Mouse (Mus musculus) heart, embryonic 13.5 days (tissue): ENCODE measurements around the gene Cd247. TPM values are rescaled to one million over a fixed set of nuclear protein-coding genes. Genes with fewer than 3 reads are reported as not detected.

Experiments
- ATAC-seq: fragments of 200-750 bp; cut with Nextera tagmentation; 2 replicates; pipeline ENCODE4 v1.8.0; 2017; ENCODE audit warnings: moderate TSS enrichment; ENCODE audit not compliant: insufficient number of reproducible peaks, low FRiP score, low TSS enrichment; ENCODE audit errors: extremely low read depth
- H3K27ac ChIP-seq: fragments of 300-500 bp; sonication (generic); replicated peaks from 2 replicates; pipeline ENCODE4 v1.5.1; 2015; ENCODE audit warnings: moderate library complexity, mild to moderate bottlenecking, inconsistent platforms
- H3K27me3 ChIP-seq: fragments of 300-500 bp; sonication (generic); replicated peaks from 2 replicates; pipeline ENCODE4 v1.6.1; 2015; ENCODE audit warnings: mild to moderate bottlenecking, inconsistent platforms
- H3K36me3 ChIP-seq: fragments of 300-500 bp; sonication (generic); 2 replicates; pipeline ENCODE4 v1.6.1; 2015; ENCODE audit warnings: mild to moderate bottlenecking, inconsistent platforms
- H3K4me1 ChIP-seq: fragments of 300-500 bp; sonication (generic); 2 replicates; pipeline ENCODE4 v1.6.1; 2015; ENCODE audit warnings: inconsistent platforms
- H3K4me2 ChIP-seq: fragments of 300-500 bp; sonication (generic); 2 replicates; pipeline ENCODE4 v1.6.1; 2015; ENCODE audit warnings: inconsistent platforms, mild to moderate bottlenecking, moderate library complexity
- H3K4me3 ChIP-seq: fragments of 300-500 bp; sonication (generic); 2 replicates; pipeline ENCODE4 v1.5.1; 2015; ENCODE audit warnings: moderate library complexity, mild to moderate bottlenecking, inconsistent platforms
- H3K9ac ChIP-seq: fragments of 300-500 bp; sonication (generic); 2 replicates; pipeline ENCODE4 v1.6.1; 2015; ENCODE audit warnings: inconsistent platforms, mild to moderate bottlenecking, moderate library complexity
- H3K9me3 ChIP-seq: fragments of 300-500 bp; sonication (generic); 2 replicates; pipeline ENCODE4 v1.6.1; 2016; ENCODE audit warnings: inconsistent platforms
- WGBS: fragments of 180-500 bp; shearing (Covaris S2); methylation state at CpG from one replicate; pipeline ENCODE4 v1.1.7; 2015; ENCODE audit warnings: mixed read lengths; 5-methylcytosine and 5-hydroxymethylcytosine counted together
- polyA plus RNA-seq: library from polyadenylated mRNA; unstranded; fragments of >200 nt; fragmentation: Nextera tagmentation; extraction: Ambion mirVana; gene quantifications from 2 replicates; pipeline ENCODE4 v1.2.1, GENCODE M21; 2015

Cd247 gene
- polyA plus RNA-seq, 1 experiment from 2014 or later = 0.55 TPM

- Histone ChIP-seq H3K36me3 (no peaks in the 10 kb centered on the region), H3K9ac (peak overlapping the region; percentile 75), H3K4me1 (peaks cover 12% of the 10 kb centered on the region), H3K4me3 (peak overlapping the region; percentile 54), H3K4me2 (peak overlapping the region; percentile 82), H3K27ac (no peak overlapping the region), H3K9me3 (no peaks in the 10 kb centered on the region), H3K27me3 (peaks cover 20% of the 10 kb centered on the region; the same call in 1 of the 2 replicates)
- no peak for ATAC-seq
- 3% methylated on average over 13 of the region's 13 CpGs for WGBS
Observed at GRCm38 (mm10) chr1:165779954-165780585, 8.4 kb upstream of the Cd247 start.

GRCm38 (mm10) chr1:165780586-165781111, 7.8 kb upstream of the Cd247 start:
- ATAC-seq = 0 out of 2 replicates have a peak, but pooled peaks have one; percentile 58

GRCm38 (mm10) chr1:165781426-165781825, 7.1 kb upstream of the Cd247 start:
- Histone ChIP-seq H3K27me3 (peaks cover 19% of the 10 kb centered on the region; the same call in 1 of the 2 replicates), H3K36me3 (no peaks in the 10 kb centered on the region), H3K9me3 (no peaks in the 10 kb centered on the region), H3K27ac (no peak overlapping the region), H3K9ac (no peak overlapping the region), H3K4me3 (no peak overlapping the region), H3K4me2 (peak overlapping the region; percentile 82), H3K4me1 (peaks cover 10% of the 10 kb centered on the region)
- ATAC-seq = no peak
- 77% methylated on average over 9 of the region's 9 CpGs for WGBS

More at GRCm38 (mm10) chr1:165780586-165781111, 7.8 kb upstream of the Cd247 start:
- Histone ChIP-seq H3K4me3 (peak overlapping the region; percentile 54), H3K4me1 (peaks cover 12% of the 10 kb centered on the region), H3K4me2 (peak overlapping the region; percentile 82), H3K9me3 (no peaks in the 10 kb centered on the region), H3K36me3 (no peaks in the 10 kb centered on the region), H3K27ac (no peak overlapping the region), H3K27me3 (peaks cover 20% of the 10 kb centered on the region; the same call in 1 of the 2 replicates), H3K9ac (peak overlapping the region; percentile 75)
- WGBS = 3% methylated on average over 20 of the region's 20 CpGs

DNA sequence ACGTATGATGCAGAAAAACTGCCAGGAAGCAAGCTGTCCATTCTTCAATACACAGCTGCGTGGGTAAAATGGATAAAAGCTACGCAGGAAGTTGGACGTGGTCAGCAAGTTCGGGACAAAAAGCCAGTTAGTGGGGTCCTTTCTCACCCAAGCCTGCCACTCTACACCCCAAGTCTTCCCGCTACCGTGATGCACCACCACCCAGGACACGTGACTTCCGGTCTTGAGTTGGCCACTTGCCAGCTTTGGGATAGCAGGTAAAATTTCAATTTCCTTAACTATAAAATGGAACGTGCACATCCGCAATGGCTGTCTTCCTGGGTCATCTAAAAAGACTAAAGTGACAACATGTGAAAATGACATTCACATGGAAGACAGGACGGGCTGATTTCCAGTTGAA, 6.6 kb upstream of the Cd247 start:
- H3K36me3 ChIP-seq = no peaks in the 10 kb centered on the region
- H3K27me3 ChIP-seq = peaks cover 15% of the 10 kb centered on the region; the same call in 1 of the 2 replicates
- peaks cover 10% of the 10 kb centered on the region for H3K4me1 ChIP-seq
- no peak overlapping the region for H3K4me2 ChIP-seq
- H3K9ac ChIP-seq = no peak overlapping the region
- no peak overlapping the region for H3K4me3 ChIP-seq
- no peak for ATAC-seq
- H3K9me3 ChIP-seq = no peaks in the 10 kb centered on the region
- H3K27ac ChIP-seq = no peak overlapping the region
- 77% methylated on average over 12 of the region's 12 CpGs for WGBS

DNA sequence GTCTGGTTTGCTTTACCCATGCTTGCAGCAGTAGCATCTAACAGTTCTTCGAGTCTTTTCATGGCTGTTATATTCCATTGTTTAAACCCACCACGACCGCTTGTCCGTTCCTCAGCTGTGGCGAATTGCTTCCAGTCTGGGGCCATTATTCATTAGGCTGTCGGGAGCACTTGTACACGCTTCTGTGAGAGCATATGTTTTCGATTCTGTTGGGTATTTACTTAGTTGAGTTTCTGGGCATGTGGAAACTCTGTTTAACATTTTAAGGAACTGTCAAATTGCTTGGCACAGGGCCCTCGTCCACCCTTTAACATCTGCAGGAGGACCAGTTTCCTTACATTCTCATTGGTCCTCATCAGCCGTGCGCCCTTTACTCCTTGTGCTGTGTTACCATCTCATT, 2.2 kb upstream of the Cd247 start:
- Histone ChIP-seq H3K36me3 (no peaks in the 10 kb centered on the region), H3K9ac (no peak overlapping the region), H3K27me3 (peaks cover 12% of the 10 kb centered on the region; the same call in 1 of the 2 replicates), H3K4me3 (no peak overlapping the region), H3K4me1 (no peaks in the 10 kb centered on the region), H3K4me2 (no peak overlapping the region), H3K27ac (no peak overlapping the region), H3K9me3 (no peaks in the 10 kb centered on the region)
- WGBS = 73% methylated on average over 11 of the region's 11 CpGs
- no peak for ATAC-seq

DNA sequence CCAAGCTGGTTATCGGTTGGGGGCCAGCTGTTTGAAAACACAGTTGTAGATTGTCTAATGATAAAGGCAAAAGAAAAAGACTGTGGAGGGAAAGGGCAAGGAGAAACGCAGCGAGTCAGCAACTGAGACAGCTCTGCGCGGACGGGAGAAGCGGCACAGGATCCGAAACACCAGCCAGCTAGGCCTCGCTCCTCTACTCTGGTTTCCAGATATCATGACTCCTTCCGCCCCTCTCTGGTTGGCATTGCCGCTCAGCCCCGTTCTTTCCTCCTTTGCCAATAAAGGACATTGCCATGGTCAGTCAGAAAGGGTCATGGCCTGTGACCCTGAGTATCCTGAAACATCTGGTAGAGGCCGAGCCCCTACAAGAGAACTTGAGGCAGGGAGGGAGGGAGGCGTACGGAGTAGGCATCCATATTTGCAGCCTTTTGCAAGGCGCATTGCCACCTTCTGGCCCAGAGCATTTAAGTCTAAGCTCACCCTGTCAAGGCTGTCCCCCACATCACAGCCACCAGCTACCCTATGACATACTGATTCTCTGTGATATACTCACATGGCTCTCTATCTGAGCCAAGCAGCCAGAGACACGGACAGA, 682 bp downstream of the Cd247 start:
- Histone ChIP-seq H3K9ac (no peak overlapping the region), H3K36me3 (no peaks in the 10 kb centered on the region), H3K4me2 (no peak overlapping the region), H3K27ac (no peak overlapping the region), H3K9me3 (no peaks in the 10 kb centered on the region), H3K4me3 (no peak overlapping the region), H3K27me3 (no peaks in the 10 kb centered on the region), H3K4me1 (no peaks in the 10 kb centered on the region)
- ATAC-seq = no peak
- 80% methylated on average over 17 of the region's 17 CpGs for WGBS

DNA sequence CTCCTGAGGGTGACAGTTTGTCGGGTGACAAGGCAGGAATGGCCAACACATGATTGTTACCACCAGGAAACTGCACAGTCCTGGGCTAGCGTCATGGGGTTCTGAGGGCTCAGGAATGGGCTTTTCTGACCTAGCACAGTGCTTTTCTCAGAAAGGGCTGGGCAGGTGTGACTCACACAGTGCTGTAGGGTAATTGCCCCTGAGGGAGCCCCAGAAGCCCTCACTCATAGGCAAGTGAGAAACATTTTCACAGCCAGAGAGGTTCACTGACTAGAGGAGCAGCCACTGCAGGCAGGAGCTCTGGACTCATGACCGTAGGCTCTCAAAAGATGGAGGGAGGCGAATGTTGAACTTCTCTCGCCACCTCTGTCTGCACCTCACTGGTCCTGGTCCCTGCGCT, 1.5 kb downstream of the Cd247 start:
- Histone ChIP-seq H3K9ac (no peak overlapping the region), H3K27ac (no peak overlapping the region), H3K27me3 (no peaks in the 10 kb centered on the region), H3K4me2 (no peak overlapping the region), H3K4me1 (no peaks in the 10 kb centered on the region), H3K4me3 (no peak overlapping the region), H3K9me3 (no peaks in the 10 kb centered on the region), H3K36me3 (no peaks in the 10 kb centered on the region)
- no peak for ATAC-seq
- WGBS = 86% methylated on average over 6 of the region's 6 CpGs

DNA sequence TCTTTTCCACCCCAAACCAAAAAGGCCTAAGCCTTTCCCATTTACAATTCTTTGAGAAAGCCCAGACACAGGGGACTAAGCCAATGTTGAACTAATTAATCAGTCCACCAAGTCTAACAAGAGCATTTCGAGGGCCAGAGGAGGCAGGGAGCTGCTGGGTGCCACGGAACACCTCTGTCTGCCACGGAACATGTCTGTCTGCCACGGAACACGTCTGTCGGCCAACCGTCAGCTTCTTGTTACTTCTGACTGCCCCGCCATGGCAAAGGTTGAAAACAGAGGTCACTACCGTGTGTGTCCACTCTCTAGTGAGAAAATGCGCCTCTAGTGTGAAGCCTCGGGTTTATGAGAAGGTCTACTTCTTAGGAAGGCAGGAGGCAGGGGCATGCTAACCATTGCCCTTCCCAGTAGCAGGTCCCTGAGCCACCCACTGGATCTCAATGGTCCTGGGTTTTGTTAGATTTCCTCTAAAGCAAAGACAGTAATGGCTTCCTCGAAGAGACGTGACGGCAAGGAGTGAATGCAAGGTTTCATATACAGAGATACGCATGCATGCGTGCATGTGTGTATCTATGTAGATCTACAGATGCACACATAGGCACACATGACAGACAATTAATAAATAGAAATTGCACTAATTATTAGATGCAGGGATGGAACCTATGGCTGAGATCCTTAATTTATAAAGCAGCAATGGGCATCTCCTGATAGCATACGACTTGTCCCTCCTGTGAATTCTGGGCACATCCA, 2.2 kb downstream of the Cd247 start:
- H3K9ac ChIP-seq = no peak overlapping the region
- no peak overlapping the region for H3K4me2 ChIP-seq
- ATAC-seq = no peak
- no peaks in the 10 kb centered on the region for H3K27me3 ChIP-seq
- H3K9me3 ChIP-seq = no peaks in the 10 kb centered on the region
- no peaks in the 10 kb centered on the region for H3K36me3 ChIP-seq
- WGBS = 89% methylated on average over 17 of the region's 17 CpGs
- no peaks in the 10 kb centered on the region for H3K4me1 ChIP-seq
- no peak overlapping the region for H3K4me3 ChIP-seq
- no peak overlapping the region for H3K27ac ChIP-seq

DNA sequence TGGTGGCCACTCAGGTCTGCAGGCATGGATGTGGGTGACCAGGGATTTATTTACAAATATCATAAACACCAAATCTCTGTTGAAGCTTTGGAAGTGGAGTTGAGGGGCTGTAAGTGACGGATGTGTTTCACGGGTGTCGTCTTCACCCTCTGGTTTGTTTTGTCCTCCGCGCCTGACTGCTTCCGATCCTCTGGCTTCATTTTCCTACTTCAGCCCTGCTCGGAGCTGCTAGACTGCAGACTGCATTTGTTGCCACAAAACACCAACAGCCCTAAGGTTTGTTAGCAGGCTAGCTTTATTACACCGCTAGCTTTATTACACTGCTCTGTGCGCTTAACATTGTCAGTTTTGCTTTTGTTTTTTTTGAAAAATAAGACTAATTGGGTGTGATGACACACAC, 2.9 kb downstream of the Cd247 start:
- H3K27me3 ChIP-seq = no peaks in the 10 kb centered on the region
- H3K4me2 ChIP-seq = no peak overlapping the region
- no peak overlapping the region for H3K9ac ChIP-seq
- H3K4me3 ChIP-seq = no peak overlapping the region
- H3K36me3 ChIP-seq = no peaks in the 10 kb centered on the region
- 84% methylated on average over 9 of the region's 9 CpGs for WGBS
- H3K9me3 ChIP-seq = no peaks in the 10 kb centered on the region
- no peak for ATAC-seq
- H3K4me1 ChIP-seq = no peaks in the 10 kb centered on the region
- no peak overlapping the region for H3K27ac ChIP-seq

- Histone ChIP-seq H3K27me3 (0 out of 2 replicates have a peak, but pooled peaks cover 3% of the 10 kb centered on the region), H3K9me3 (no peaks in the 10 kb centered on the region), H3K4me2 (no peak overlapping the region), H3K4me1 (no peaks in the 10 kb centered on the region), H3K36me3 (no peaks in the 10 kb centered on the region), H3K4me3 (no peak overlapping the region), H3K27ac (no peak overlapping the region), H3K9ac (no peak overlapping the region)
- 77% methylated on average over 11 of the region's 11 CpGs for WGBS
- no peak for ATAC-seq
Observed at GRCm38 (mm10) chr1:165801709-165802310, 13.3 kb downstream of the Cd247 start.

DNA sequence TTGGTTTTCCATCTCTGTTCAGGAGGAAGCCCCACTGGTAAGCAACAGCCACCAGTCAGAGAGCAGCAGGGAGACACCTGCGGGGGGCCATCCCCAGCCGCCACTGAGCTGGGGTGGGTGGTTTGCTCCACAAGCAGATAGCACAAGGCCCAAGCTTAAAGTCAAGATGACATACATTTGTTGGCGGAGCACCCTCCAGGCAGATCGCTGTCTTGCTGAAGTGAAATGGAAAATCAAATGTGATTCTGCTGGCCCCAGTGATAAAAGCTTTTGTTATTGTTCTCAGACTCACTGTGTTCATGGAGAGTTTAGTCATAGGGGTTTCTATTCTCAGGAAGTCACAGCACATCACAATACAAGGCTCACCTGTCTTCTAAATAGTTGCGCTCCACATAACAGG, 14.6 kb downstream of the Cd247 start:
- Histone ChIP-seq H3K9me3 (no peaks in the 10 kb centered on the region), H3K4me1 (no peaks in the 10 kb centered on the region), H3K27me3 (peaks cover 7% of the 10 kb centered on the region), H3K27ac (no peak overlapping the region), H3K4me3 (no peak overlapping the region), H3K9ac (no peak overlapping the region), H3K36me3 (no peaks in the 10 kb centered on the region), H3K4me2 (no peak overlapping the region)
- ATAC-seq = no peak
- 79% methylated on average over 5 of the region's 5 CpGs for WGBS
